Mouse (Mus musculus): ENCODE measurements around the gene Flvcr2. TPM values are rescaled to one million over a fixed set of nuclear protein-coding genes. Genes with fewer than 3 reads are reported as not detected.

Gene Flvcr2
- polyA plus RNA-seq, 1 experiment: 0.74 TPM

DNA sequence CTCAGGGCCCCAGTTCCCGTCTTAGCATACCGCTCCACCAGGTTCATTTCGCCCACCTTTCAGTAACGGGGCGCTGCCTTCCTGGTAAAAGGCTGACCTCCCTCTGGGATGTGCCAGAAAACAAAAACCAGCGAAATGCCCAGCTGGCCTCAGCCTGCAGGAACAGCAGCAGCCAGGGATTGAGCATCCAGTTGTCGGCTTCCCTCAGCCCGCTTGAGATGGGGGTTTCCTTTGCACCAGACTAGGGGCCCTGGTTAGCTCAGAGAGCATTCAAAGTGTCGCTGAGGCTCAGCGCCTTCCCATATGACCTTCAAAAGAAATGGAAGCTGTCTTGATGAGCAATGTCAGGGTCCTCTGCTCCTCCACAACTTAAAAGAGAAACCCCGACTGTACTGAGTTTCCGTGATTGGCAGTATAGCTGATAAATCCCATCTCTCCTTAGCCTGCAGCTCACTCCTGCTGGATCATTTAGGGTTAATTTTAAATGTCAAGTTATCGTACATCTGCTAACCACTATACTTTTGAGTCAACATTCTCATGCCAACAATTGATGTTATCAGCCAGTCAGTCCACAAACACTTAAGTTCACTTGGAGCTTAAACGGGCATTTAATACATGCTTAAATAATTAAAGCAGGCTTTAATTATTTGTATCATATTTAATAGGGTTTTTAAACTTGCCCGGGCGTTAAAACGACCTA is 40.4 kb upstream of the Flvcr2 start:
- H3K79me2 ChIP-seq (ENCODE audit: control insufficient read depth, insufficient read depth): no peaks in the 10 kb centered on the region
- peak overlapping the region; percentile 72 for H3K4me2 ChIP-seq (ENCODE audit: low read depth)
- no peaks in the 10 kb centered on the region for H3K36me3 ChIP-seq (ENCODE audit: control insufficient read depth, insufficient read depth)
- peak; percentile 4 for TF ChIP-seq POLR2A (IDR thresholded peaks at IDR 0.05; ENCODE audit: insufficient read length, low read depth)
- TF ChIP-seq MYOG (IDR thresholded peaks at IDR 0.05; ENCODE audit: control insufficient read depth in 1 of 3, insufficient read depth in 1 of 3, insufficient read length in 2 of 3, low read depth in 2 of 3): peak in 1 of 3 experiments; percentile 35
- TF ChIP-seq MAX (IDR thresholded peaks at IDR 0.05; ENCODE audit: low read depth): no peak
- no peak for TF ChIP-seq POLR2AphosphoS2 (IDR thresholded peaks at IDR 0.05; ENCODE audit: insufficient read length, low read depth)
- TF ChIP-seq TCF3 (IDR thresholded peaks at IDR 0.05; ENCODE audit: insufficient read length, low read depth): no peak
- TF ChIP-seq E2F4 (IDR thresholded peaks at IDR 0.05; ENCODE audit: insufficient read depth): no peak
- peak in 1 of 3 experiments; percentile 5 for TF ChIP-seq MYOD1 (IDR thresholded peaks at IDR 0.05; ENCODE audit: control insufficient read depth in 1 of 3, insufficient read length in 2 of 3, low read depth in 2 of 3)
- TF ChIP-seq TCF12 (IDR thresholded peaks at IDR 0.05; ENCODE audit: insufficient read depth, poor library complexity, severe bottlenecking): no peak
- no peak for TF ChIP-seq USF1 (IDR thresholded peaks at IDR 0.05; ENCODE audit: low read depth)
- TF ChIP-seq CEBPB (IDR thresholded peaks at IDR 0.05; ENCODE audit: insufficient read depth, poor library complexity, severe bottlenecking): no peak
- TF ChIP-seq REST (IDR thresholded peaks at IDR 0.05; ENCODE audit: insufficient read depth, insufficient read length): no peak
- no peak overlapping the region for H3ac ChIP-seq (ENCODE audit: control insufficient read depth, insufficient read length)
- peaks cover 29% of the 10 kb centered on the region for H3K27me3 ChIP-seq (ENCODE audit: control insufficient read depth, insufficient read depth, insufficient read length)
- peak overlapping the region; percentile 15 for H3K4me3 ChIP-seq

- no peak overlapping the region for H3ac ChIP-seq (ENCODE audit: control insufficient read depth, insufficient read length)
- H3K36me3 ChIP-seq (ENCODE audit: control insufficient read depth, insufficient read depth): no peaks in the 10 kb centered on the region
- no peaks in the 10 kb centered on the region for H3K79me2 ChIP-seq (ENCODE audit: control insufficient read depth, insufficient read depth)
- no peak for TF ChIP-seq REST (IDR thresholded peaks at IDR 0.05; ENCODE audit: insufficient read depth, insufficient read length)
- TF ChIP-seq CEBPB (IDR thresholded peaks at IDR 0.05; ENCODE audit: insufficient read depth, poor library complexity, severe bottlenecking): no peak
- TF ChIP-seq TCF3 (IDR thresholded peaks at IDR 0.05; ENCODE audit: insufficient read length, low read depth): no peak
- no peak for TF ChIP-seq MYOG (IDR thresholded peaks at IDR 0.05; ENCODE audit: control insufficient read depth in 1 of 3, insufficient read depth in 1 of 3, insufficient read length in 2 of 3, low read depth in 2 of 3)
- no peak for TF ChIP-seq TCF12 (IDR thresholded peaks at IDR 0.05; ENCODE audit: insufficient read depth, poor library complexity, severe bottlenecking)
- no peak for TF ChIP-seq SRF (IDR thresholded peaks at IDR 0.05; ENCODE audit: control insufficient read depth, insufficient read length, low read depth)
- TF ChIP-seq POLR2A (IDR thresholded peaks at IDR 0.05; ENCODE audit: insufficient read length, low read depth): no peak
- TF ChIP-seq MAX (IDR thresholded peaks at IDR 0.05; ENCODE audit: low read depth): no peak
- no peak for TF ChIP-seq USF1 (IDR thresholded peaks at IDR 0.05; ENCODE audit: low read depth)
- no peak for TF ChIP-seq MYOD1 (IDR thresholded peaks at IDR 0.05; ENCODE audit: control insufficient read depth in 1 of 3, insufficient read length in 2 of 3, low read depth in 2 of 3)
- no peak for TF ChIP-seq E2F4 (IDR thresholded peaks at IDR 0.05; ENCODE audit: insufficient read depth)
- TF ChIP-seq POLR2AphosphoS2 (IDR thresholded peaks at IDR 0.05; ENCODE audit: insufficient read length, low read depth): no peak
- no peak overlapping the region for H3K4me3 ChIP-seq
- H3K4me2 ChIP-seq (ENCODE audit: low read depth): no peak overlapping the region
- H3K27me3 ChIP-seq (ENCODE audit: control insufficient read depth, insufficient read depth, insufficient read length): peaks cover 31% of the 10 kb centered on the region
Observed at GRCm38 (mm10) chr12:85706906-85707305, 39.4 kb upstream of the Flvcr2 start.

DNA sequence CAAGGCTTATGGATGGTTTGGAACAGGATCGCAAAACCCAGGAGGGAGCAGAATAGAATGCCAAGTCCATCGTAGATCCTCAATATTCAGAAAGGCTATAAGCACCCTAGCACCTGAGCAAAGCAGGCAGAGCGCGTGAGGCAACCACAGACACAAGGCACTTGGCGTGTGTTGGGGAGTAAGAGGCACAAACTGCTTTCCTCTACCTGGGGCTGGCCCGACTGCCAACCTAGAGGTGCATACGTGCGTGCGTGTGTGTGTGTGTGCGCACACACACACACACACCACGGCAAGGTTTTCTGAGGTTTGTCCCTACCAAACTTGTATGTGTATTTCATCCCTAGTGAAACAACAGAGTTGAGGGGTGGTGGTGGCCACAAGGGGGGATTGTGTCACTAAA is 38.9 kb upstream of the Flvcr2 start:
- H3K4me2 ChIP-seq (ENCODE audit: low read depth): no peak overlapping the region
- H3K36me3 ChIP-seq (ENCODE audit: control insufficient read depth, insufficient read depth): no peaks in the 10 kb centered on the region
- no peaks in the 10 kb centered on the region for H3K79me2 ChIP-seq (ENCODE audit: control insufficient read depth, insufficient read depth)
- no peak overlapping the region for H3K4me3 ChIP-seq
- no peak overlapping the region for H3ac ChIP-seq (ENCODE audit: control insufficient read depth, insufficient read length)
- H3K27me3 ChIP-seq (ENCODE audit: control insufficient read depth, insufficient read depth, insufficient read length): peaks cover 34% of the 10 kb centered on the region
- TF ChIP-seq USF1 (IDR thresholded peaks at IDR 0.05; ENCODE audit: low read depth) (no peak), REST (IDR thresholded peaks at IDR 0.05; ENCODE audit: insufficient read depth, insufficient read length) (no peak), MYOG (IDR thresholded peaks at IDR 0.05; ENCODE audit: control insufficient read depth in 1 of 3, insufficient read depth in 1 of 3, insufficient read length in 2 of 3, low read depth in 2 of 3) (no peak), CEBPB (IDR thresholded peaks at IDR 0.05; ENCODE audit: insufficient read depth, poor library complexity, severe bottlenecking) (no peak), TCF3 (IDR thresholded peaks at IDR 0.05; ENCODE audit: insufficient read length, low read depth) (no peak), POLR2AphosphoS2 (IDR thresholded peaks at IDR 0.05; ENCODE audit: insufficient read length, low read depth) (no peak), TCF12 (IDR thresholded peaks at IDR 0.05; ENCODE audit: insufficient read depth, poor library complexity, severe bottlenecking) (no peak), POLR2A (IDR thresholded peaks at IDR 0.05; ENCODE audit: insufficient read length, low read depth) (no peak), MYOD1 (IDR thresholded peaks at IDR 0.05; ENCODE audit: control insufficient read depth in 1 of 3, insufficient read length in 2 of 3, low read depth in 2 of 3) (no peak), SRF (IDR thresholded peaks at IDR 0.05; ENCODE audit: control insufficient read depth, insufficient read length, low read depth) (no peak)

GRCm38 (mm10) chr12:85708556-85708955 is 37.8 kb upstream of the Flvcr2 start:
- no peak for TF ChIP-seq E2F4 (IDR thresholded peaks at IDR 0.05; ENCODE audit: insufficient read depth)
- TF ChIP-seq POLR2A (IDR thresholded peaks at IDR 0.05; ENCODE audit: insufficient read length, low read depth): no peak
- TF ChIP-seq USF1 (IDR thresholded peaks at IDR 0.05; ENCODE audit: low read depth): no peak
- no peak for TF ChIP-seq TCF12 (IDR thresholded peaks at IDR 0.05; ENCODE audit: insufficient read depth, poor library complexity, severe bottlenecking)
- TF ChIP-seq MYOG (IDR thresholded peaks at IDR 0.05; ENCODE audit: control insufficient read depth in 1 of 3, insufficient read depth in 1 of 3, insufficient read length in 2 of 3, low read depth in 2 of 3): no peak
- TF ChIP-seq REST (IDR thresholded peaks at IDR 0.05; ENCODE audit: insufficient read depth, insufficient read length): no peak
- no peak for TF ChIP-seq POLR2AphosphoS2 (IDR thresholded peaks at IDR 0.05; ENCODE audit: insufficient read length, low read depth)
- TF ChIP-seq MYOD1 (IDR thresholded peaks at IDR 0.05; ENCODE audit: control insufficient read depth in 1 of 3, insufficient read length in 2 of 3, low read depth in 2 of 3): no peak
- TF ChIP-seq TCF3 (IDR thresholded peaks at IDR 0.05; ENCODE audit: insufficient read length, low read depth): no peak
- TF ChIP-seq CEBPB (IDR thresholded peaks at IDR 0.05; ENCODE audit: insufficient read depth, poor library complexity, severe bottlenecking): no peak
- no peak for TF ChIP-seq MAX (IDR thresholded peaks at IDR 0.05; ENCODE audit: low read depth)
- no peak for TF ChIP-seq SRF (IDR thresholded peaks at IDR 0.05; ENCODE audit: control insufficient read depth, insufficient read length, low read depth)
- H3ac ChIP-seq (ENCODE audit: control insufficient read depth, insufficient read length): no peak overlapping the region
- no peaks in the 10 kb centered on the region for H3K79me2 ChIP-seq (ENCODE audit: control insufficient read depth, insufficient read depth)
- peaks cover 34% of the 10 kb centered on the region for H3K27me3 ChIP-seq (ENCODE audit: control insufficient read depth, insufficient read depth, insufficient read length)
- no peak overlapping the region for H3K4me2 ChIP-seq (ENCODE audit: low read depth)
- no peak overlapping the region for H3K4me3 ChIP-seq
- no peaks in the 10 kb centered on the region for H3K36me3 ChIP-seq (ENCODE audit: control insufficient read depth, insufficient read depth)
